ENCODE assay signal across 7 mouse cellular contexts in the genomic region with DNA sequence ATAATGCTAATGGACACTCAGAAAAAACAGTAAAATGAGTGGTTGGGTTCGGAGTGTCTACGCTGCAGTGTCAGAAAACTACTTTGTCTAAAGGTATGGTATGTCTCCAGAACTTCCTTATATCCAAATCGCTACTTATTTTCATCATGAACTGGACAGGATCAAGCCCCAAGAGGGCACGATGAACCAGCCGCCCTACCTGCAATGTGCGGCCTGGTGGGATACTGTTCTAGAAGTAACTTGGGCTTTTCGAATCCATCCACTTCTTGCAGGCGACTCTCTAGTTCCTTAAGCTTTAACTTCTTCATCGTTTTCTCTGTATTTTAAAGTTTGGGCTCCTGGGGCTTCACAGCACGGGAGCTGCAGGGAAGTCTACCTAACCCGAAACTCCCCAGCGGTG. TPM values are rescaled to one million over a fixed set of nuclear protein-coding genes. Genes with fewer than 3 reads are reported as not detected.
DNase-seq lines count a peak whose midpoint lies in the region; ATAC-seq and TF ChIP-seq lines count a peak whose summit lies in the region.

No protein-coding gene starts in this region.

- peak; percentile 31 for ATAC-seq in erythroid progenitor cell, adult 5-6 weeks (replicated peaks; ENCODE audit: low FRiP score, poor library complexity, severe bottlenecking)
- no peak for ATAC-seq in limb, embryonic 13.5 days (ENCODE audit: low FRiP score, low read depth)
- peak; percentile 37; the same call in 1 of the 2 replicates for ATAC-seq in neural tube, embryonic 15.5 days (ENCODE audit: low FRiP score)

- no peaks in the 10 kb centered on the region for H3K27me3 ChIP-seq in spleen, adult 2 months (ENCODE audit: control insufficient read depth, insufficient read depth, low read length)
- no peaks in the 10 kb centered on the region for H3K27me3 ChIP-seq in limb, embryonic 13.5 days
- H3K27me3 ChIP-seq in neural tube, embryonic 15.5 days (replicated peaks) = no peaks in the 10 kb centered on the region

- DNase-seq in spleen, adult 2 months (ENCODE audit: low read depth in 1 of 2, low spot score in 2 of 2) = no peak
- no peak for DNase-seq in spleen, adult 18-20 months
- no peak for DNase-seq in cerebellum, postnatal 4 days (ENCODE audit: low spot score in 2 of 2)
- no peak for DNase-seq in cerebellum, adult 9-10 months

- no peaks in the 10 kb centered on the region; the same call in 1 of the 2 replicates for H3K36me3 ChIP-seq in spleen, adult 2 months (ENCODE audit: control insufficient read depth, insufficient read depth, low read length)
- peaks cover 5% of the 10 kb centered on the region; the same call in 1 of the 2 replicates for H3K36me3 ChIP-seq in limb, embryonic 13.5 days
- H3K36me3 ChIP-seq in neural tube, embryonic 15.5 days = no peaks in the 10 kb centered on the region

- H3K27ac ChIP-seq in spleen, adult 2 months (ENCODE audit: insufficient read depth, low read length) = peak overlapping the region; percentile 7; the same call in 1 of the 2 replicates
- H3K27ac ChIP-seq in limb, embryonic 13.5 days = peak overlapping the region; percentile 79; the same call in 1 of the 2 replicates
- H3K27ac ChIP-seq in neural tube, embryonic 15.5 days (replicated peaks) = peak overlapping the region; percentile 63; the same call in 1 of the 2 replicates

- TF ChIP-seq CTCF in spleen, adult 2 months (IDR thresholded peaks at IDR 0.05; ENCODE audit: extremely low read depth, insufficient read depth, insufficient read length, insufficient replicate concordance) = no peak

- peak overlapping the region; percentile 82 for H3K9ac ChIP-seq in limb, embryonic 13.5 days
- peak overlapping the region; percentile 59 for H3K9ac ChIP-seq in neural tube, embryonic 15.5 days (replicated peaks)

- no peaks in the 10 kb centered on the region for H3K9me3 ChIP-seq in limb, embryonic 13.5 days
- H3K9me3 ChIP-seq in neural tube, embryonic 15.5 days (replicated peaks) = no peaks in the 10 kb centered on the region

- no peak for TF ChIP-seq POLR2A in spleen, adult 2 months (IDR thresholded peaks at IDR 0.05; ENCODE audit: low read depth, low read length)

- H3K4me3 ChIP-seq in spleen, adult 2 months (ENCODE audit: extremely low read depth, insufficient read depth, insufficient read length) = peak overlapping the region; percentile 77
- H3K4me3 ChIP-seq in limb, embryonic 13.5 days = peak overlapping the region; percentile 67
- peak overlapping the region; percentile 61 for H3K4me3 ChIP-seq in neural tube, embryonic 15.5 days (replicated peaks)

- 2% methylated on average over 12 of the region's 12 CpGs for whole genome bisulfite sequencing in spleen, adult 2 months
- WGBS in limb, embryonic 13.5 days = 7% methylated on average over 12 of the region's 12 CpGs
- WGBS in neural tube, embryonic 15.5 days = 8% methylated on average over 12 of the region's 12 CpGs

- H3K4me1 ChIP-seq in spleen, adult 2 months (ENCODE audit: control insufficient read depth, insufficient read depth, insufficient read length) = no peaks in the 10 kb centered on the region
- peaks cover 7% of the 10 kb centered on the region; the same call in 1 of the 2 replicates for H3K4me1 ChIP-seq in limb, embryonic 13.5 days
- peaks cover 8% of the 10 kb centered on the region for H3K4me1 ChIP-seq in neural tube, embryonic 15.5 days

- peak overlapping the region; percentile 70 for H3K4me2 ChIP-seq in limb, embryonic 13.5 days (replicated peaks)
- peak overlapping the region; percentile 59 for H3K4me2 ChIP-seq in neural tube, embryonic 15.5 days

RNA-seq across cellular contexts. Expression of a gene that starts 0.4 kb away (rescaled TPM):
- 4.3 and 6.0 TPM in 2 replicates for polyA plus RNA-seq in spleen, adult 2 months (2012; rRNA removed)
- 18.0 and 22.7 TPM in 2 replicates for total RNA-seq in erythroid progenitor cell, adult 5-6 weeks (2015; ENCODE audit: low replicate concordance)
- total RNA-seq in erythroid progenitor cell, adult 5-6 weeks (2017; ENCODE audit: low replicate concordance) = 14.1 and 25.4 TPM in 2 replicates
- polyA plus RNA-seq in limb, embryonic 13.5 days (2015; fragmentation: Nextera tagmentation; extraction: Ambion mirVana) = 36.2 and 40.5 TPM in 2 replicates
- polyA plus RNA-seq in neural tube, embryonic 15.5 days (2015; fragmentation: Nextera tagmentation; extraction: Ambion mirVana) = 30.3 and 34.6 TPM in 2 replicates

RNA-seq across cellular contexts. Expression of a gene that starts 12.0 kb away (rescaled TPM):
- 6.0 and 6.5 TPM in 2 replicates for polyA plus RNA-seq in spleen, adult 2 months (2012; rRNA removed)
- 70.3 and 101 TPM in 2 replicates for total RNA-seq in erythroid progenitor cell, adult 5-6 weeks (2015; ENCODE audit: low replicate concordance)
- total RNA-seq in erythroid progenitor cell, adult 5-6 weeks (2017; ENCODE audit: low replicate concordance) = 53.0 and 72.6 TPM in 2 replicates
- 13.8 and 14.6 TPM in 2 replicates for polyA plus RNA-seq in limb, embryonic 13.5 days (2015; fragmentation: Nextera tagmentation; extraction: Ambion mirVana)
- 15.2 and 17.7 TPM in 2 replicates for polyA plus RNA-seq in neural tube, embryonic 15.5 days (2015; fragmentation: Nextera tagmentation; extraction: Ambion mirVana)

RNA-seq across cellular contexts. Expression of a gene that starts 23.7 kb away (rescaled TPM):
- 1.5 and 1.6 TPM in 2 replicates for polyA plus RNA-seq in spleen, adult 2 months (2012; rRNA removed)
- 160 and 179 TPM in 2 replicates for total RNA-seq in erythroid progenitor cell, adult 5-6 weeks (2015; ENCODE audit: low replicate concordance)
- 183 and 211 TPM in 2 replicates for total RNA-seq in erythroid progenitor cell, adult 5-6 weeks (2017; ENCODE audit: low replicate concordance)
- polyA plus RNA-seq in limb, embryonic 13.5 days (2015; fragmentation: Nextera tagmentation; extraction: Ambion mirVana) = 379 and 400 TPM in 2 replicates
- 263 and 279 TPM in 2 replicates for polyA plus RNA-seq in neural tube, embryonic 15.5 days (2015; fragmentation: Nextera tagmentation; extraction: Ambion mirVana)

Comparison
In these comparisons a context has a peak if more than half of its experiments do, and no peak if none do; other contexts are left out.
1. H3K27ac ChIP-seq: peak in every context shown above with its lines; median percentile 79 in limb, embryonic 13.5 days; 63 in neural tube, embryonic 15.5 days; 7 in spleen, adult 2 months.
2. RNA of a gene that starts 23.7 kb away (polyA plus RNA-seq): 379 to 400 TPM in limb, embryonic 13.5 days and 263 to 279 TPM in neural tube, embryonic 15.5 days; 1.5 to 1.6 TPM in spleen, adult 2 months; every median in the first group is over 100 times any median in the second.
3. Peak in every context shown above with its lines, with median percentiles within 50 percentile points of each other: H3K4me3 ChIP-seq.